ENCODE assay signal across 1 mouse cellular context in genomic region chr3:108770725-108771368, GRCm38 (mm10).
TF ChIP-seq lines count a peak whose summit lies in the region.

No protein-coding gene starts in this region.

TF ChIP-seq in MEL, 35 proteins besides CTCF, POLR2A, EP300 and RAD21 (continued from another document):
- TF ChIP-seq USF2 (IDR thresholded peaks at IDR 0.05; ENCODE audit: borderline replicate concordance in 1 of 2, insufficient read depth in 1 of 2, low read depth in 1 of 2, low read length in 2 of 2), result no peak
- TF ChIP-seq MEF2A (IDR thresholded peaks at IDR 0.05; ENCODE audit: extremely low read depth, insufficient replicate concordance, low read depth, low read length, poor library complexity, severe bottlenecking), result no peak
- TF ChIP-seq POLR2AphosphoS5 (IDR thresholded peaks at IDR 0.05; ENCODE audit: borderline replicate concordance, low read depth, low read length), result no peak
- no peak for TF ChIP-seq NRF1 (IDR thresholded peaks at IDR 0.05; ENCODE audit: insufficient read depth, low read depth, low read length, poor library complexity, severe bottlenecking)
- TF ChIP-seq JUND (IDR thresholded peaks at IDR 0.05; ENCODE audit: low read depth, low read length), result 0 out of 2 replicates have a peak, but pooled peaks have one; percentile 16
- TF ChIP-seq BHLHE40 (IDR thresholded peaks at IDR 0.05; ENCODE audit: borderline replicate concordance, low read depth, low read length), result no peak
- peak; percentile 32; the same call in 1 of the 2 replicates for TF ChIP-seq ZNF384 (IDR thresholded peaks at IDR 0.05; ENCODE audit: low read depth, low read length)
- TF ChIP-seq POLR2AphosphoS2 (IDR thresholded peaks at IDR 0.05; ENCODE audit: low read length), result no peak
